Mouse (Mus musculus): ENCODE results near the gene Dbx1. TPM values are rescaled to one million over a fixed set of nuclear protein-coding genes. Genes with fewer than 3 reads are reported as not detected.

The Dbx1 gene
- polyA plus RNA-seq, 1 experiment: not detected

DNA sequence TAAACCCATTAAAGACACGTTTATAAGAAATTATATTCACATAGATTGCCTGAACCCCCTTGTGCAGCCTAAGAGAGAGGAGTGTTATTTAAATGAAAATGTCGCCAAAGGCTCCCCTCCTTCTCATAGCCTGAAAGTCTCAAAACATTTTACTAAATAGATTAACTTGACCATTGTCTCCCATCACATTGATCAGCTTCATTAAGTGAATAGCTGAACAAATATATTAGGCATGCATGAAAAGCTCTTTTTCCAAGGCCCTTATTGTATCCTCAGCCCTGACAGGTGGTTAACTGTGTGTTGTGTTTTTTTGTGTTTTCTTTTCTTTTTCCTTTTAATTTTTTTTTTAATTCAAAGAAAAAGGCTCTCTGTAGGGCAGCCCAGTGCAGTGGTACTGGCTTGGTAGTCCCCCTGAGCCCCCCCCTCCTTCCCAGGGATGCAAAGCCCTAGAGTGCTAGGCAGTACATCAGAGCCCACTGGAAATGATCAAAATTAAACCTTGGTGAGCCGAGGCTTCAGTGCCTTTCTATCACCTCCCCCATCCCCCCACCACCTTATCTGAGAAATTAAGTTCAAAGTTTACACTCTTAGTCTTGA is 4.2 kb upstream of the Dbx1 start:
- no peak overlapping the region for H3K4me3 ChIP-seq (replicated peaks; ENCODE audit: extremely low read depth, low read depth, low read length)
- TF ChIP-seq POLR2A (IDR thresholded peaks at IDR 0.05; ENCODE audit: borderline replicate concordance, extremely low read depth, low read depth, low read length) (no peak), CTCF (IDR thresholded peaks at IDR 0.05; ENCODE audit: insufficient read depth, low read length) (no peak)
- WGBS: 35% methylated on average over 3 of the region's 3 CpGs
- H3K4me1 ChIP-seq (ENCODE audit: control insufficient read depth, insufficient read depth, low read length): no peaks in the 10 kb centered on the region
- DNase-seq: no peak

DNA sequence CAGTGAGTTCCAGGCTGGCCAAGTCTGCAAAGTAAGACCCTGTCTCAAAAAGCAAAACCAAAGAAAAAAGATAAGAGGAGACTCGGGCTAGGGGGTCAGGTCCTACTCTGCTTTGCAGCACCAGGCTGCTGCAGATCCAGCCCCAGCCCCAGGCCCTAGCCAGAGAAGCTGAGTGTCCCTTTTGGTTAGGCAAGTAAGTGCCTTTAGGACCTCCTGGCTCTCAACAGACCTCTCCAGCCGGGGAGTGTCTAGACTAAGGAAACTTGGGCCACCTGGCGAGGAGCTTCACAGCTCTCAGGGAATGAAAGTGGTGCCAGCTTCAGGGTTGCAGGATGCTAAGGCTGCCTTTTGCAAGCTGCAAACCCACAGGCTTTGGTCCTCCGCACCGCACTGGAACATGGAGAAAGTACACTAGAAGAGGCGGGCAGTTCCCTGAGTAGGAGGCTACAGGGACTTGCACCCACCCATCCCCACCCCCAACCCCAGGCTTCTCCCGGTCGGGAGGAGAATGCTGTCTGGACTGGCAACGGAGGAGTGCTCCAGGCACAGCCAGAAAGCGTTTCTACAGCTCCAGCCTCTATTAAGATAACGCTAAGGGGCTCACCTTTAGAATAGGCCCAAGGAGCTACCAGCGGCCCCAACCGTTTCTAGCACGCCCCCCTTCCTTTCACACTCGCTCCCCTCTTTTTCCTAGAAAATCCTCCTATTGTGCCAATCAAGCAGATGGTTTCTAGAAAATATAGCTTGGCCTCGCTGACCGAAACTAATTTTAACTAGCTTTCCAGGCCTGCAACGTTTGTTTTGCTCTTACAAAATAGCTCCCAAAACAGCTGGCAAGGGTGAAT is 3.4 kb upstream of the Dbx1 start:
- 41% methylated on average over 18 of the region's 18 CpGs for WGBS

DNA sequence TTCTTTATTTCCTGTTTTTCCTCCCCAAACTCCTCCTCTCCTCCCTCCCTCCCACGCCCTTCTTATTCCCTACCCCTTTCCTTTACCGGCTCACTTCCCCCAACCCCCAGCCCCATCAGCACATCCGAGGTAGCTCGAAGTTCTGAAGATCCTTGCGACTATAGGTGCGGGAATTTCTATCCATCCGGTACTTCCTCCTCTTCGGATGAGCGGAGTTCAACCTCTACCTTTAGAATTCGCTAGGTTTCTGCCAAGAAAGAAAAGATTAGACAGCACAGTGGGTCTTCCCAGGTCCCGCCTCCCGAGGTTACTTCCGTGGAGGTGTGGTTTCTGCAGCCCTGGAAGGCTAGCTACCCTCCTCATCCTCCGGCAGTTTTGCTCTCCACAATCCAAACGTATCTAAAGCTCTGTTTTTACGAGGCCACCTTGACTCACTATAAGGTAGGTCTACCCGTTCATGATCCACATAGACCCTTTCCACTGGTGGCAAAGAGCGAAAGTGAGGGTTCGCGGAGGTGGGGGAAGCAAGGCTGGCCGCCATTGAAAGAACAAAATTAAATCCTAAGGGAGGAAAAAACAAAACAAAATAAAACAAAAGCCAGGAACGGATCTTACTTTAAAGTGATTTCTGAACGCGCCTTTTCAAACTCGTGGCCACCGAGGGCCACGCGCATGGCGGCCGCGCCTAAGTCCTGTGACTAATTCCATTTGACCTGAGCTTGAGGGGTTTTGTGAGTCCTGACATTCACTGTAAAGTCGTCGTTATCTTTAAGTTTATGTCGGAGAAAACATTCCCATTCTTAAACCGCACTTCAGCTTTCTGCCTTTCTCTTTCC is 2.5 kb upstream of the Dbx1 start:
- 7% methylated on average over 35 of the region's 35 CpGs for WGBS
- TF ChIP-seq CTCF (IDR thresholded peaks at IDR 0.05; ENCODE audit: insufficient read depth, low read length): no peak
- Histone ChIP-seq H3K4me1 (ENCODE audit: control insufficient read depth, insufficient read depth, low read length) (peaks cover 3% of the 10 kb centered on the region), H3K4me3 (replicated peaks; ENCODE audit: extremely low read depth, low read depth, low read length) (no peak overlapping the region)
- no peak for DNase-seq

More for the DNA sequence above, 3.4 kb upstream of the Dbx1 start:
- no peaks in the 10 kb centered on the region for H3K4me1 ChIP-seq (ENCODE audit: control insufficient read depth, insufficient read depth, low read length)
- H3K4me3 ChIP-seq (replicated peaks; ENCODE audit: extremely low read depth, low read depth, low read length): no peak overlapping the region
- no peak for DNase-seq
- no peak for TF ChIP-seq POLR2A (IDR thresholded peaks at IDR 0.05; ENCODE audit: borderline replicate concordance, extremely low read depth, low read depth, low read length)

DNA sequence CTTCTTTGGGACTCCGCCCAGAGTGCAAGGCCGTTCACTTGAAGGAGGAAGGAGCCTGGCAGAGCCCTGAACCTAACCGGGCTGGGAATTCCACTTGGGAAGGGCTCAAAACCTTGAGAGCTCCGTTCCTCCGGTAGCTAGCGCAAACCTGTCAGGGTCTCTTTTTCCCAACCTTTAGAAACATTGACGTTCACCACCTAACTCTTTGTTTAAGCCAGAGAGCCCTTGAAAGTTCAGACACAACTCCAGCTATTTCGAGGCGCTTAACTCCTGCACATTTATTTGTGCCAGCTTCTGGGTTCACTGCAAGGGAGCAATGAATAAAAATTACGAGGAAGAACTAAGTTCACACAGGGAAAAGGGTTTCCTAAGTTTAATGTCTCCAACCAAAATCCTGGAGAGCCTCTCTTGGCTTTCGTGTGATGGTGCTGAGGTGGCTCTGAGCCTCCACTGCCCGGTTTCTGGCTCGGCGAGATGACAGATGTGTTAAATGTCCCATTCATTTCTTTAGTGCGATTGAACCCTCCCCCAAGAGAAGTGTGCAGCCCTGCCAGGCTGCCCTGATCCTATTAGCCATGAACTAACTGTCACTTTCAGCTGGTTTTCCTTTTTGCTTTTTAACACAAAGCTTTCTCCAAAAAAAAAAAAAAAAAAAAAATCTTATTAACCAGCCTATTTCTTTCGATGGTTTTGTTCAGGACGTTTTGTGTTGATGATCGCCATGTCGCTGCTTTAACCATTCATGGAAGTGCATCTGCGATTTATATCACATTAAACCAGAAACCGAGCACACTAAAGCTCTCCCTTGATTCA is 1.4 kb upstream of the Dbx1 start:
- Histone ChIP-seq H3K4me3 (replicated peaks; ENCODE audit: extremely low read depth, low read depth, low read length) (no peak overlapping the region), H3K4me1 (ENCODE audit: control insufficient read depth, insufficient read depth, low read length) (peaks cover 10% of the 10 kb centered on the region)
- no peak for DNase-seq
- 5% methylated on average over 21 of the region's 21 CpGs for WGBS
- TF ChIP-seq POLR2A (IDR thresholded peaks at IDR 0.05; ENCODE audit: borderline replicate concordance, extremely low read depth, low read depth, low read length) (no peak), CTCF (IDR thresholded peaks at IDR 0.05; ENCODE audit: insufficient read depth, low read length) (no peak)

DNA sequence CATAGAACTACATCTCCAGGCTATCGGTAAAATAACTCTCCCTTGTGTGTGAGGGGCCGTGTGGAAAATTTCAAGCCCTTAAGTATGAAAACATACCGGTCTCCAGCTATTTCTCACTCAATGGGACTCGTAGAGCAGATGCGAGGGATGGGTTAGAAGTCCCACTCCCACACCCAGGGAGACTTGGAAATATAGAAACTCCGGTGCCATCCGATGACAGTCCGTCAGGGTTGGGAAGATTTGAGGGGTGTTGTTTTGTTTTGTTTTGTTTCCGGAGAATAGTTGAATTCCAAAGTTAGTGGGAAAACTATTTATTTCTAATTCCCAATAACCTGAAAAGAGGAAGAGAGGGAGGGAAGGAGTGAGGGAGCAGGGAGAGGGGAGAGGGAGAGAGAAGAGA is 632 bp upstream of the Dbx1 start:
- Histone ChIP-seq H3K4me3 (replicated peaks; ENCODE audit: extremely low read depth, low read depth, low read length) (no peak overlapping the region), H3K4me1 (ENCODE audit: control insufficient read depth, insufficient read depth, low read length) (peaks cover 11% of the 10 kb centered on the region)
- TF ChIP-seq CTCF (IDR thresholded peaks at IDR 0.05; ENCODE audit: insufficient read depth, low read length): no peak
- 10% methylated on average over 9 of the region's 9 CpGs for WGBS
- DNase-seq: no peak

DNA sequence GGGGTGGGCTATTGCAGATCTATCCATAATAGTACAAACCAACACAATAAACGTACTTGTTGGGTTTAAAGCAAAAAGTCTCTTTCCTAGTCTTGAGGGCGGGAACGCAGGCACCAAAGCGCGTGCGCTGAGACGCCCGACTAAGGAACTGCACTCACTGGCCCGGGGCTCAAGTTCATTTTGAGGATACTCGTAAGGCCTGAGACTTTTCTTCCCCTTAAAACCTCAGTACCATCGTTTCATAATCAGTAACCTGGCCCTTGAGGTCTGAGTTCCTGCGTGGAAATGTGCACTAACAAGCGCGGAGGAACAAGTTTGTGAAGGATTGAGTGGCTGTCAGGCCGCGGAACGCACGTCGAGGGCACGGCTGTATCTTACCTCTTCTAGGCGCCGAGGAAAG is 678 bp downstream of the Dbx1 start:
- WGBS: 3% methylated on average over 22 of the region's 22 CpGs
- H3K4me1 ChIP-seq (ENCODE audit: control insufficient read depth, insufficient read depth, low read length): peaks cover 11% of the 10 kb centered on the region
- DNase-seq: no peak
- TF ChIP-seq POLR2A (IDR thresholded peaks at IDR 0.05; ENCODE audit: borderline replicate concordance, extremely low read depth, low read depth, low read length): no peak
- TF ChIP-seq CTCF (IDR thresholded peaks at IDR 0.05; ENCODE audit: insufficient read depth, low read length): no peak
- H3K4me3 ChIP-seq (replicated peaks; ENCODE audit: extremely low read depth, low read depth, low read length): no peak overlapping the region

DNA sequence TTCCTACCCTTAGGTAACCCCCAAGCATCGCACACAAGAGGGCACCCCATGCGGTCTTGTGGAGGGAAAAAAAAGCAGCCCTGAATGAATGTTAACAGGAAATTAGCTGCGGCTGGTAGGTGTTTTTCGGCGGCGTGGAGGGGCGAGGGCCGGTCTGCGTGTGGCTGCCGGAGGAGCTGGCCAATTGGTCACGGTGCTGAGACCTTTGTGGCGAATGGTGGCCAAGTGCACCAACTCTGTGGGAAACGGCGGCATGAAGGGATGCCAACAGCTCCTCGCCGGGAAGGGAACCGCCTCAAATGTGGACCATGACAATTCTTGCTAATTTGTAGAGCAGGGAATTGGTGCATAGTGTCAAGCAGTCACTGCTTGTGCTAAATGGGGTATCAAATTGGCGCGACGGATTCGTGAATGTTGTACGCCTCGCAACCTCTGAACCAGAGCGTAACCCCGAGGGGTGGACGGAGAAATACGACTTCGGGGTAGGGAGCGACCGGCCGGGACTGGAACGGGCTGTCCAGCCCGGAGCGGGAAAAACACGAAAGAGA is 1.5 kb downstream of the Dbx1 start:
- Histone ChIP-seq H3K4me1 (ENCODE audit: control insufficient read depth, insufficient read depth, low read length) (peaks cover 11% of the 10 kb centered on the region), H3K4me3 (replicated peaks; ENCODE audit: extremely low read depth, low read depth, low read length) (no peak overlapping the region)
- DNase-seq: no peak
- TF ChIP-seq POLR2A (IDR thresholded peaks at IDR 0.05; ENCODE audit: borderline replicate concordance, extremely low read depth, low read depth, low read length): no peak
- no peak for TF ChIP-seq CTCF (IDR thresholded peaks at IDR 0.05; ENCODE audit: insufficient read depth, low read length)
- WGBS: 2% methylated on average over 35 of the region's 35 CpGs

DNA sequence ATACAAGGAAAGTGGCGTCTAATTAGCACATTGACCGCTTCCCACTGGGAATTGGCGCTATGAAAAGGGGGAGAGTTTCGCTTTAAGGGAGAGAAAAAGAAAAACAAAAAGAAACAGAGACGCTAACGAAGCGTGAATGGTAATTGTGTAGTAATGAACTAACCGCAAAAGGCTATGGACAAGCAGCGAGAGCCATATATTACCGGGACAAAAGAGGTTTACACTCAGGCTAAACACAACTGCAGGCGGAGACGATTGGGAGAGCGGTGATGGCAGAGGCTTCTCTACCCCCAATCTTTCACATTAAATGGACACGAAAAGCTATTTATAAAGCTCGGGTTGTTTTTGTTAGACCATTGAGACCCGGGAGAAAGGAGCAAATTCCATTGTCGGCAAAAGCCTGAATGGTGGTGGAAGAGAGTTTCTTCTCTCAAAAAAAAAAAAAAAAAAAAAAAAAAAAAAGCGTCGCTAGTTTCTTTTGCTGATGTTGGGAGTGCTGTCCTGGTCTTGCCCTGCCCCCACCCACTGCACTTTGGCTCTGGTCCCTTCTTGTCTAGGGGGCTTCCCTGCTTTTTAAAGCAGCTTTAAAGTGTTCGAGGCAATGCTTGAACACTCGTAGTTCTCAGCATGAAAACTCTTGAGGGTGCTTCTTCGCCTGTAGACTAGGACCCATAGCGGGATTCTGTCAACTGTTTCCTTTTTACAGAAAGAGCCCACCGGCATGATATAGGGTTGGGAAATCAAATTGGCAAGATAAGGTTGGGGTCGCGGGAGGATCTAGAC is 2.2 kb downstream of the Dbx1 start:
- 2% methylated on average over 26 of the region's 26 CpGs for WGBS
- no peak for DNase-seq
- TF ChIP-seq POLR2A (IDR thresholded peaks at IDR 0.05; ENCODE audit: borderline replicate concordance, extremely low read depth, low read depth, low read length): no peak
- no peak for TF ChIP-seq CTCF (IDR thresholded peaks at IDR 0.05; ENCODE audit: insufficient read depth, low read length)
- peaks cover 11% of the 10 kb centered on the region for H3K4me1 ChIP-seq (ENCODE audit: control insufficient read depth, insufficient read depth, low read length)
- H3K4me3 ChIP-seq (replicated peaks; ENCODE audit: extremely low read depth, low read depth, low read length): peak overlapping the region; percentile 3
